Mouse (Mus musculus): ENCODE results near the gene Crebl2. TPM values are rescaled to one million over a fixed set of nuclear protein-coding genes. Genes with fewer than 3 reads are reported as not detected.
A peak's percentile ranks its signal among the peaks of the same experiment; 100 is the strongest.

Crebl2 gene
- polyA plus RNA-seq, 1 experiment from 2014 or later: 3.0 TPM

DNA sequence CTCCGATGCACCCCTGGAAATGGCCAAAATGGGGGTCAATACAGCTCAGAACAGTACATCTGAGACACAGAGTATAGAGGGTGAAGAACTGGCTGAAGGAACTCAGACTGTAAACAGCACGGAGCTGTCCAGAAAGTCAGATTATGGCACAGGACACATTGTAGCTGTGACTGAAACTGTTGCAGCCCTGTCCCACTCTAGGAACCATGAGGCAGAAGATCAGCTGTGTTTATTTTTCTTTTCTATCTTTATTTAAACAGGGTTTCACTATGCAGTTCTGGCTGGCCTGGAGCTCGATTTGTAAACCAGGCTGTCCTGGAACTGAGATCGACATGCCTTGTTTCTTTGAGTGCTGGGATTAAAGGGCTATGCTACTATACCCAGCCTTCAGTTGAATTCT lies 30.3 kb downstream of the Crebl2 start:
- H3K9ac ChIP-seq: no peak overlapping the region
- 86% methylated on average over 4 of the region's 4 CpGs for WGBS
- no peak overlapping the region for H3K27ac ChIP-seq
- H3K27me3 ChIP-seq: no peaks in the 10 kb centered on the region
- no peaks in the 10 kb centered on the region for H3K9me3 ChIP-seq (replicated peaks)
- peaks cover 5% of the 10 kb centered on the region; the same call in 1 of the 2 replicates for H3K36me3 ChIP-seq
- H3K4me2 ChIP-seq (replicated peaks): no peak overlapping the region
- peaks cover 15% of the 10 kb centered on the region for H3K4me1 ChIP-seq
- H3K4me3 ChIP-seq: no peak overlapping the region
- no peak for ATAC-seq (ENCODE audit: low FRiP score)

DNA sequence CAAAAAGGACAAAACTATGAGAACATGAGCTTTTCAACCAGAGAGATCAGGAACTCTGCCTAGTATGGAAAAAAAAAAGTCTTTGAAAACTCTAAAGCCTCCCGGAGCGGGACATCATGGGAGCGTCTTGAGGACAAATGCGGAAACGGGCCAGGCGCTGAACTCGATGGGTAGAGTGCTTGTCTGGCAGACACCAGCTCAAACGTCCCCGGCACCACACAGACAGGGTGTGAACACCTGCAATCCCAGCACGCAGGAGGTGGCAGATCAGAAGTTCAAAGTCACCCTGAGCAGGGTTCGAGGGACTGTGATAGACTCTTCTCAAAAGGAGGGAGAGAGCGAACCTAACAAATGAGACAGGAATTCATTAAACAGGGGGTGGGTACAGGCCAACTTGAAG lies 31.4 kb downstream of the Crebl2 start:
- WGBS: 83% methylated on average over 12 of the region's 12 CpGs
- no peak for ATAC-seq (ENCODE audit: low FRiP score)
- H3K9ac ChIP-seq: no peak overlapping the region
- no peak overlapping the region for H3K4me3 ChIP-seq
- H3K9me3 ChIP-seq (replicated peaks): no peaks in the 10 kb centered on the region
- H3K4me2 ChIP-seq (replicated peaks): no peak overlapping the region
- H3K27ac ChIP-seq: peak overlapping the region; percentile 5; the same call in 1 of the 2 replicates
- H3K27me3 ChIP-seq: no peaks in the 10 kb centered on the region
- peaks cover 11% of the 10 kb centered on the region; the same call in 1 of the 2 replicates for H3K36me3 ChIP-seq
- peaks cover 15% of the 10 kb centered on the region for H3K4me1 ChIP-seq

DNA sequence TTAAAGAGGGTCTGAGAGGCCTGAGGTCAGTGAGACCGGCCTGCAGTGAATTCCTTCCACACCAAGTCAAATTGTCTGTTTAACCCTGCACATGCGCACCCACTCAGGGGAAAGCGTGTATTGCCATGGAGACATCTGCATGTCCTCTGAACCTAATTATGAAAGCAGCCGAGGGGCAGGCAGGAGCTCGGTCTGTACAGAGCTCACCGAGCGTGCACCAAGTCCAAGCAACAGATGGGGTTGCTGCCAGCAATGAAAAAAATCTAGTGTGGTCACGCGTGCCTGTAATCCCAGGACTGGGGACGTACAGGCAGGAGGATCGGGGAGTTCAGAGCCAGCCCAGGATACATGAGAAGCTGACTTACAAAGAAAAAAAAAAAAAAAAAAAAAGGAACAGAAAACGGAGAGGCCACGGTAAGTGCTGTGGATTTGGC lies 32.7 kb downstream of the Crebl2 start:
- WGBS: 11% methylated on average over 13 of the region's 13 CpGs

DNA sequence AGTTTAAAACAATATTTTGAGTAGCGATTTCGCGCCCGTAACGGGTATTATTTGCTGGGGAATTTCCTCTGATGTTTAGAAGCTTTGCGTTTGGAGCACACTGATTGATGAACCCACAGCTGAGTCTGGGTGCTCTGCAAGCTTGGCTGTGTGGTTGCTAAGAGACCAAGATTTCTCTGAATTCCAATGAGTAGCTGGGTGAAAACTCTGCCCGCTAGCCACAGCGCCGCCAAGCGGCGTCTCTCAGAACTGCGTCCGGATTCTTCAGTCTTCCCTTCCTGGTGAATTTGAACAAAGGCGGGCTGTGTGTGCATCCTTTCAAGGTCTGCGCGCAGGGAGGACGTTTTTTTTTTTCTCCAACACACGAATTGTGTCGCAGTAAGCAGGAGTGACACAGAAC lies 33.2 kb downstream of the Crebl2 start:
- Histone ChIP-seq H3K4me3 (peak overlapping the region; percentile 23), H3K27me3 (no peaks in the 10 kb centered on the region), H3K4me2 (replicated peaks) (peak overlapping the region; percentile 54), H3K9me3 (replicated peaks) (no peaks in the 10 kb centered on the region), H3K36me3 (peaks cover 20% of the 10 kb centered on the region), H3K27ac (peak overlapping the region; percentile 77), H3K9ac (peak overlapping the region; percentile 49), H3K4me1 (peaks cover 15% of the 10 kb centered on the region)
- WGBS: 2% methylated on average over 19 of the region's 19 CpGs
- ATAC-seq (ENCODE audit: low FRiP score): peak; percentile 92

More for the DNA sequence above, 32.7 kb downstream of the Crebl2 start:
- Histone ChIP-seq H3K36me3 (peaks cover 15% of the 10 kb centered on the region), H3K9me3 (replicated peaks) (no peaks in the 10 kb centered on the region), H3K4me3 (peak overlapping the region; percentile 23), H3K4me2 (replicated peaks) (peak overlapping the region; percentile 54), H3K4me1 (peaks cover 15% of the 10 kb centered on the region), H3K27me3 (no peaks in the 10 kb centered on the region), H3K27ac (peak overlapping the region; percentile 77), H3K9ac (peak overlapping the region; percentile 23; the same call in 1 of the 2 replicates)
- peak; percentile 83 for ATAC-seq (ENCODE audit: low FRiP score)

DNA sequence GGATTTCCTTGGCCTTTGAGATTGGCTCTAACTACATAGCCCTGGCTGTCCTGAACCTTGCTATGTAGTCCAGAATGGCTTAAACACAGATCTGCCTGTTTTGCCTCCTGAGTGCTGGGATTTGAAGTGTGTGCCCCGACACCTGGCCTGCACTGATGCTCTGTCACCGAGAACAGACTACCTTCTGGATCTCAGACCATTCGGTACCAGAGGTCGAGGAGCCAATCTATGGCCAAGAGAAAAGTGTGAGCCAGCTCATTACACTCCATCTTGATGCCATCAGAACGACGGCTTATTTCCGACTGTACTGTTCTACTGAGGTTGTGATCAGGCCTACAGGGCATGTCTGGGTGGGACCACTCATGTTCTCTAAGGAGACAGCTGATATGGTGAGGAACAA lies 36.2 kb downstream of the Crebl2 start:
- H3K4me2 ChIP-seq (replicated peaks): no peak overlapping the region
- H3K36me3 ChIP-seq: peaks cover 46% of the 10 kb centered on the region
- no peak overlapping the region for H3K4me3 ChIP-seq
- H3K4me1 ChIP-seq: peaks cover 15% of the 10 kb centered on the region
- H3K9me3 ChIP-seq (replicated peaks): no peaks in the 10 kb centered on the region
- 95% methylated on average over 7 of the region's 7 CpGs for WGBS
- H3K27me3 ChIP-seq: no peaks in the 10 kb centered on the region
- no peak overlapping the region for H3K27ac ChIP-seq
- no peak for ATAC-seq (ENCODE audit: low FRiP score)
- H3K9ac ChIP-seq: no peak overlapping the region

DNA sequence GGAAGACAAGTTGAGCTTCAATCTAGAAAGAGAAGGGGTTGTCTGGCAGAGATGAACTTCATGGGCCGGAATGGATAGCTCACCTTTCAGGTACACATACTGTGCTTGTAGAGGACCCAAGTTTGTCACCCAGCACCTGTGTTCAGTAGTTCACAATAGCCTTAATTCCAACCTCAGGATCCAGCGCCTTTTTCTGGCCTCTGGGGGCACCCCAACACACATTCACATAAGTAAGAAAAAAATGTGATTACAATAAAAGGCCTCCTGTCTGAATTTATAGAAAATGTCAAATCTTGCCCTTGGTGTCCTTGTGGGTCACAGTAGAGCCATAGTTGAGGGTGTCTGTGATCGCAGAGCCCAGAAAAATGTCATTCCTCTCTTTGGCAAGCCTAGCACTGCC lies 37.4 kb downstream of the Crebl2 start:
- peaks cover 5% of the 10 kb centered on the region for H3K4me1 ChIP-seq
- WGBS: 92% methylated on average over 3 of the region's 3 CpGs
- no peak for ATAC-seq (ENCODE audit: low FRiP score)
- no peak overlapping the region for H3K4me3 ChIP-seq
- H3K27me3 ChIP-seq: no peaks in the 10 kb centered on the region
- no peak overlapping the region for H3K27ac ChIP-seq
- no peak overlapping the region for H3K4me2 ChIP-seq (replicated peaks)
- no peak overlapping the region for H3K9ac ChIP-seq
- no peaks in the 10 kb centered on the region for H3K9me3 ChIP-seq (replicated peaks)
- peaks cover 50% of the 10 kb centered on the region for H3K36me3 ChIP-seq

DNA sequence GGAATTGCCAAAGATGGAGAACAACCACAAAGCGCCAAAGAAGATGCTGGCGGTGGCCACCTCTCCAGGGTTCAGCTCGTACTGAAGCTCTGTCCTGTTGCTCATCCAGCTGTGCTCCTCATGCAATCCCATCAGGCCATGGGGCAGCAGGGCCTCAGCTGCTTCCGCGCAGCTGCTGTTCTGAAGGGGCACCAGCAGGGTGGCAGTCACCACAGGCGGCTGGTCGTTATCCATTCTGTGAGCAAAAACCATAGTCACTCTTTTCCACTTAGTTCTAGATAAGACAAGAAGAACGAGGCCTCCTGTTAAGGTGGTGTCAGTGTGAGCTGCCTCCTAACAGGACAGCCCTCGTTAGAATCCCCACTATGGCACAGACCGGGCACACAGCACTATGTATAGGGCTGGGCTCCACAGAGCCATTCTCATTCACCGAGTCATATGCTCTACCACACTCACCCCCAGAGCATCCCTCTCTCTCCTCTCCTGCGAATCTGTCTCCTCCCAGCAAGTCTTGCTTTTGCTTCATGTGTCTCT lies 40.3 kb downstream of the Crebl2 start:
- Histone ChIP-seq H3K4me2 (replicated peaks) (no peak overlapping the region), H3K36me3 (peaks cover 50% of the 10 kb centered on the region), H3K27ac (no peak overlapping the region), H3K9me3 (replicated peaks) (no peaks in the 10 kb centered on the region), H3K27me3 (no peaks in the 10 kb centered on the region), H3K4me1 (no peaks in the 10 kb centered on the region), H3K4me3 (no peak overlapping the region), H3K9ac (no peak overlapping the region)
- 90% methylated on average over 12 of the region's 12 CpGs for WGBS
- no peak for ATAC-seq (ENCODE audit: low FRiP score)

DNA sequence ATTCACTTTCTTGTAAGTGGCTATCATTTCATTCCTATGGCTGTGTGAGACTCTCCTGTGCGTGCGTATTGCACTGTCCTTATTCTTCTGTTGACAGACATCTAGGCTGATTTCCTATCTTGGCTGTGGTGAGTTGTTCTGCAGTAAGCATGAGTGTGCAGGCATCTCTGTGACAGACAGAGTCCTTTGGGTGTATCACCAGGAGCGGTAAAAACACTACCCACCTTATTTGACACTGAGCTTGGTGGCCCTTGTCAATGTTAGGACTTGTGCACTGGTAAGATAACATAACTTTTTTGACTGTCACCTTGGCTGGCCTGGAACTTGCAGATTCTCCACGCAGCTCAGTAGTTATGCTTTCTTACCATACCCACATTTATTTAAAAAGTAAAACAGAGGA lies 40.9 kb downstream of the Crebl2 start:
- H3K36me3 ChIP-seq: peaks cover 49% of the 10 kb centered on the region
- WGBS: 97% methylated on average over 4 of the region's 4 CpGs

DNA sequence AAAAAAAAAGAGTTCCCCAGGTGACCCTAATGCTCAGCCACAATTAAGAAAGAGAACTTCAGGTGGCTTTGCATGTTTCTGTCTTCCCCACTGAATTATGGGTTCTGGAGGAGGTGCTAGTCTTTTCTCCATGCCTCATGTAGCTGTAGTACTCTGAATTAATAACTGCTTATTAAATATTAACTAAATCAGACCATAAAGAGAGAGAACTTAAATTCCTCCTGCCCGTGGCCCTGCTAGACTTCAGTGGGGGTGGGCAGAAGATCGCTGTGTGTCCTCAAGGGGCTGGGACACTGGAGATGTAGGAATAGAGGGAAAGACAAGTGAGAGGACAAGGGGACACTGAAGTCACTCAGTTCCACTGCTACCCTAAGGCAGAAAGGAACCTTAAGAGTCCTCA lies 42.3 kb downstream of the Crebl2 start:
- Histone ChIP-seq H3K4me2 (replicated peaks) (no peak overlapping the region), H3K27ac (no peak overlapping the region), H3K27me3 (no peaks in the 10 kb centered on the region), H3K4me1 (no peaks in the 10 kb centered on the region), H3K36me3 (peaks cover 48% of the 10 kb centered on the region), H3K4me3 (no peak overlapping the region), H3K9me3 (replicated peaks) (no peaks in the 10 kb centered on the region), H3K9ac (no peak overlapping the region)
- no peak for ATAC-seq (ENCODE audit: low FRiP score)
- 83% methylated on average over 2 of the region's 2 CpGs for WGBS

More for the DNA sequence above, 40.9 kb downstream of the Crebl2 start:
- H3K27ac ChIP-seq: no peak overlapping the region
- H3K9ac ChIP-seq: no peak overlapping the region
- H3K27me3 ChIP-seq: no peaks in the 10 kb centered on the region
- no peak for ATAC-seq (ENCODE audit: low FRiP score)
- no peaks in the 10 kb centered on the region for H3K9me3 ChIP-seq (replicated peaks)
- H3K4me3 ChIP-seq: no peak overlapping the region
- H3K4me2 ChIP-seq (replicated peaks): no peak overlapping the region
- no peaks in the 10 kb centered on the region for H3K4me1 ChIP-seq

DNA sequence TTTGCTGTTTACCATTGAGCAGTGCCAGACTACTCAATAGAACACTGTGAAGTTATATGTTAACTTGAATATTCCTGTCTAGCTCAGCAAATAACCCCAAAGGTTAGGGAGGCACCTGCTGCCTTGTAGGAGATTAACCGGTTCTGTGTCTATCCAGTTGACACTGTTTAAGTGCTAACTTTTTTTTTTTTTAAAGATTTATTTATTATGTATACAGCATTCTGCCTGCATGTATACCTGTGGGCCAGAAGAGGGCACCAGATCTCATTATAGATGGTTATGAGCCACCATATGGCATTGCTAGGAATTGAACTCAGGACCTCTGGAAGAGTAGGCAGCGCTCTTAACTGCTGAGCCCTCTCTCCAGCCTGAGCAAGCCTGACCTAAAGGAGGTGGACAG lies 43.1 kb downstream of the Crebl2 start:
- 87% methylated on average over 2 of the region's 2 CpGs for WGBS
- H3K36me3 ChIP-seq: peaks cover 40% of the 10 kb centered on the region
- no peak for ATAC-seq (ENCODE audit: low FRiP score)

DNA sequence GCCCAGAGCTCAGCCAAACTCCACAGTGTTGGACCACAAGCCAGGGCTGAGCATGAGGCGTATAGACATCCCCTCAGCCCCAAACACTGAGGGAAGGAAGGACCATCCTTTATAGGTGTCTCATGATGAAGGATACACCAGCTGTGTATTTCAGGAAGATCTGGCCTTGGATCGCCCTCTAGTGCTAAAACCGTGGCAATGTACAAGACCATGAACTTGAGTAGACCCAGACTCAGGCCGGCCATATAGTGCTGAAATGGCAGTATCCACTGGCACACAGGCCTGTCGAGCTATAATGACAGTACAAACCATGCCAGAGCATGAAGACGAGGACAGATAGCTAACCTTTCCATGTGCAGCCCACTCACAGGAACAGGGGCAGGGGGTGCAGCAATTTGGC lies 46.8 kb downstream of the Crebl2 start:
- H3K4me2 ChIP-seq (replicated peaks): no peak overlapping the region
- H3K4me1 ChIP-seq: peaks cover 20% of the 10 kb centered on the region
- no peak overlapping the region for H3K4me3 ChIP-seq
- 77% methylated on average over 6 of the region's 6 CpGs for WGBS
- no peak overlapping the region for H3K27ac ChIP-seq
- H3K9ac ChIP-seq: no peak overlapping the region
- peaks cover 8% of the 10 kb centered on the region for H3K36me3 ChIP-seq
- no peak for ATAC-seq (ENCODE audit: low FRiP score)
- H3K27me3 ChIP-seq: no peaks in the 10 kb centered on the region
- H3K9me3 ChIP-seq (replicated peaks): no peaks in the 10 kb centered on the region

More for the DNA sequence above, 43.1 kb downstream of the Crebl2 start:
- Histone ChIP-seq H3K4me2 (replicated peaks) (no peak overlapping the region), H3K4me3 (no peak overlapping the region), H3K9me3 (replicated peaks) (no peaks in the 10 kb centered on the region), H3K27me3 (no peaks in the 10 kb centered on the region), H3K27ac (no peak overlapping the region), H3K4me1 (no peaks in the 10 kb centered on the region), H3K9ac (no peak overlapping the region)

DNA sequence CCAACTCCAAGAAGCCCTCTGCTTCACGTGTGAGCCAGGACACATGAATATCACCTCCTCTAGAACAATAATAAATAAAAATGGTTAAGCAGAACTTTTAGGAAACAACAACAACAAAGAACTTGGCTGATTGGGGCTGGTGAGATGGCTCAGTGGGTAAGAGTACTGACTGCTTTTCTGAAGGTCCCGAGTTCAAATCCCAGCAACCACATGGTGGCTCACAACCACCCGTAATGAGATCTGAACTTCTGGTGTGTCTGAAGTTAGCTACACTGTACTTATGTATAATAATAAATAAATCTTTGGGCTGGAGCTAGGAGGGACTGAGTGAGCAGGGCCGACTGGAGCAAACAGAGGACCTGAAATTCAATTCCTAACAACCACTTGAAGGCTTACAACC lies 47.3 kb downstream of the Crebl2 start:
- no peak for ATAC-seq (ENCODE audit: low FRiP score)
- Histone ChIP-seq H3K4me3 (no peak overlapping the region), H3K4me2 (replicated peaks) (no peak overlapping the region), H3K9me3 (replicated peaks) (no peaks in the 10 kb centered on the region), H3K27ac (no peak overlapping the region), H3K36me3 (peaks cover 12% of the 10 kb centered on the region), H3K27me3 (no peaks in the 10 kb centered on the region), H3K4me1 (peaks cover 20% of the 10 kb centered on the region), H3K9ac (no peak overlapping the region)
- WGBS: 93% methylated on average over 4 of the region's 4 CpGs

DNA sequence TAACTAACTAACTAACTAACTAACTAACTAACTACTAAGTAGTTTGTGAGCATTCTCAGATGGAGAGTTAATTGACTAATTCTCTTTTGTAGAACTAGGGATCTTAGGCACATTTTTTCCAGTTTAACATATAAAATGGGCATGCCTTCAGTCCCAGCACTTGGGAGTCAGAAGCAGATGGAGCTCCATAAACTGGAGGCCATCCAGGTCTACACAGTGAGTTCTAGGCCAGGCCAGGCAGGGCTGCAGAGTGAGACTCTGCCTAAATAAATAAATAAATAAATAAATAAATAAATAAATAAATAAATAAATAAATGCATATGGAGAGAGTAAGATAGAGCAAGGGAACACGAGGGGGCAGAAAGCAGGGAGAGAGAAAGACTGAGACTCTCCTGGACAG lies 47.9 kb downstream of the Crebl2 start:
- ATAC-seq (ENCODE audit: low FRiP score): no peak
- H3K4me3 ChIP-seq: no peak overlapping the region
- H3K27me3 ChIP-seq: no peaks in the 10 kb centered on the region
- H3K9me3 ChIP-seq (replicated peaks): no peaks in the 10 kb centered on the region
- no peak overlapping the region for H3K27ac ChIP-seq
- H3K9ac ChIP-seq: no peak overlapping the region
- peaks cover 20% of the 10 kb centered on the region for H3K4me1 ChIP-seq
- no peak overlapping the region for H3K4me2 ChIP-seq (replicated peaks)
- WGBS: 74% methylated on average over 1 of the region's 1 CpGs
- peaks cover 12% of the 10 kb centered on the region for H3K36me3 ChIP-seq

Measured in hindbrain, embryonic 12.5 days (tissue).